Mouse (Mus musculus): ENCODE results near the gene Olfr981.
"Not testable (repeated sequence)": the region's sequence is repeated elsewhere in the genome, so short reads cannot be mapped to it uniquely, and the experiment has no call there.

The Olfr981 gene

DNA sequence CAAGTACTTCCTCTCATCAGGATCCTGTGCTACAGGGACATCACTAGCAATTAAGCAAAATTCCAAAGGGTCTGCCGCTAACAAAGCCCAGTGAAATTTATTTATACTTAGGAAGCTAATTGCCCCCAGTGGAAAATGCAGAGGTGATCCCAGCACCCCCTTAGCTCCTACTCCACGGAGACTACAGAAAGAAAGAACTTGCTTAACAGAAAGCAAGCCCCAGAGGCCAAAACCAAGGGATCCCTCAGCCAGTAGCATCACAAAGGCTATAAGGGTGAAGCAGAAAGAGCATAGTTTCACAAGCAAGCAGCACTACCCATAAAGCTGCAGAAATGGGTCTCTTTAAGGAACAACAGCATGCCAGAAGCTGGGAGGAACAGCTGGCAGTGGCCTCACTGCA, at the start of gene Olfr981:
Gene Olfr981 (plus strand): TSS at position 301 of the 400 bp plus-strand sequence.
- DNase-seq = no peak

DNA sequence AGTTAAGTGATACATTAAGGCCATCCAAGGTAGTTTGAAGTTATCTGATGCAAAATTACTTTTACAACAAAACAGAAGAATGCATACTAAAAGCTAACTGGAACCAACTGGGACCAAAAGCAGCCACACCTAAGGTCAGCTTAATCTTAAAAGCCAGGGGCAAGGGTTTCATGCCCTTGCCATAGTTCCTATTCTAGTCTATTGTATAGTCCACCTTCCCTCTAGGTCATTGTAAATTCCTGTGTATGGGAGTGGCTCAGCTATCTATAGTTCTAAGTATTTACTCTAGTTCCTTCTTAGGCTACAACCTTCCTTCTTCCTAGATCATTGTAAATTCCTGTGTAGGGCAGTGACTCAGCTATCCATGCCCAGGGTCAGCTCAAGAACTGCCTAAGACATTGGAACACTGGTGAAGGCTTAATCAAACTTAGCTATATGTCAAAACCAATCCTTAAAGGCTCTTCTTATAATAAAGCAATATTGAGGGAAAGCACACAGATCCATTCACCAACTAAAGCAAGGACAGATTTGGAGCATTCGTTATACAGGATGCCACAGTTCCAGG, 44.6 kb upstream of the Olfr981 start:
- not testable (repeated sequence) for DNase-seq

DNA sequence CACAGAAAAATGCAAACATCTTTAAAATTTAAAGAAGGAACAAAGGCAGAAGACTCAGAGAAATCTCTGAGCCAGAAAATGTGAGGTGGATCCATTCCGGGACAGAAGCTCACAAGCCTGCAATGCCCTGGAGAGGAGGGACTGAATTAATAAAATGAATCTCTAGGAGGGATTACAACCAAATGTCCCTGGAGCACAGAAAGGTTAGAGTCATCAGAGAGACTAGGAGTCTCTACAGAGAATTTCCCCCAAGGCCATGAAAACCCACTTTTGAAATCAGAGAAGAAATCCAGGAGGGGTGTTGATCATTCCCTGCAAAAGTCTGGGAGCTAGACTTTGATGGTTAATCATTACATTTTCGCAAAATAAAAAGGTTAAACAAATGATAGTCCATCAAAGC, 29.5 kb upstream of the Olfr981 start, which contains the start of gene Olfr978:
Gene Olfr978 (plus strand): TSS at position 301 of the 400 bp plus-strand sequence.
- no peak for DNase-seq

- no peak for DNase-seq
Measured at GRCm38 (mm10) chr9:40003365-40003764, 17.9 kb upstream of the Olfr981 start, which contains the start of gene Olfr979. TSS of gene Olfr979 (minus strand) at chr9:40003465.

- DNase-seq = no peak
Measured at GRCm38 (mm10) chr9:40009482-40009881, 11.8 kb upstream of the Olfr981 start, which contains the start of gene Olfr980. TSS of gene Olfr980 (minus strand) at chr9:40009582.

GRCm38 (mm10) chr9:40050138-40050537, 28.9 kb downstream of the Olfr981 start:
- no peak for DNase-seq

- DNase-seq = no peak
Measured at GRCm38 (mm10) chr9:40073529-40073928, 52.3 kb downstream of the Olfr981 start, which contains the start of gene Olfr982. TSS of gene Olfr982 (plus strand) at chr9:40073829.
